Mouse (Mus musculus): ENCODE results near the gene Ddx39b.

DNA sequence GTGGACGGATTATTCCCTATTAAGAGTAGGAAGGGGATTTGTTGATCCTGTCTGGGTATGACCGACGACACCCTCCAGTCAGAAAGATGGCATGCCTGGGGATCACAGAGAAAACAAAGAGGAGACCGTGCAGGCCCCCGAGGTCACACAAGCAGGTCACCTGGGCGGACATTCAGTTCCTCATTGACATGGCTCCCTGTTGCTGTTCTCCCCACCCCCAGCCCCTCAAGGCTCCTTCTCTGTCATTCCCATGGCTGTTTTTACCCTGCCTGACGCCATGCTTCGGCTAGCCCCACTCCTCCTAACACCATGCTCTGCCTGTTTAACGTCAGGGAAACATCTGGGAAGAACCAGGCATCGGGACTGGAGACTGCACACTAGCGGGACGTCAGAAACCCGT is 20.1 kb downstream of the Ddx39b start:
- TF ChIP-seq CTCF (IDR thresholded peaks at IDR 0.05; ENCODE audit: insufficient read depth, low read length) (no peak), POLR2A (IDR thresholded peaks at IDR 0.05; ENCODE audit: borderline replicate concordance, extremely low read depth, low read depth, low read length) (no peak)
